Mouse (Mus musculus) neural tube, embryonic 14.5 days (tissue): ENCODE data around the gene Wnt1. TPM values are rescaled to one million over a fixed set of nuclear protein-coding genes. Genes with fewer than 3 reads are reported as not detected.

Experiments used
- ATAC-seq: fragments of 200-750 bp; cut with Nextera tagmentation; 2 replicates; pipeline ENCODE4 v1.8.0; 2017; ENCODE audit warnings: low read depth, mild to moderate bottlenecking, moderate TSS enrichment, moderate library complexity
- H3K27ac ChIP-seq: fragments of 300-500 bp; sonication (generic); 2 replicates; pipeline ENCODE4 v1.5.1; 2014; ENCODE audit warnings: low read depth, mild to moderate bottlenecking, control low read depth, low read length, moderate library complexity, mixed read lengths
- H3K27me3 ChIP-seq: fragments of 300-500 bp; sonication (generic); 2 replicates; pipeline ENCODE4 v1.6.1; 2014; ENCODE audit warnings: low read length; ENCODE audit not compliant: control insufficient read depth, insufficient read depth
- H3K36me3 ChIP-seq: fragments of 300-500 bp; sonication (generic); 2 replicates; pipeline ENCODE4 v1.6.1; 2014; ENCODE audit warnings: low read length, mixed read lengths; ENCODE audit not compliant: control insufficient read depth, insufficient read depth
- H3K4me1 ChIP-seq: fragments of 300-500 bp; sonication (generic); 2 replicates; pipeline ENCODE4 v1.6.1; 2014; ENCODE audit warnings: low read length; ENCODE audit not compliant: control insufficient read depth, insufficient read depth
- H3K4me2 ChIP-seq: fragments of 300-500 bp; sonication (generic); 2 replicates; pipeline ENCODE4 v1.6.1; 2014; ENCODE audit warnings: mild to moderate bottlenecking, low read depth, low read length, control low read depth
- H3K4me3 ChIP-seq: fragments of 300-500 bp; sonication (generic); 2 replicates; pipeline ENCODE4 v1.5.1; 2014; ENCODE audit warnings: low read depth, low read length, control low read depth, mixed read lengths
- H3K9ac ChIP-seq: fragments of 300-500 bp; sonication (generic); replicated peaks from 2 replicates; pipeline ENCODE4 v1.6.1; 2014; ENCODE audit warnings: low read depth, mild to moderate bottlenecking, control low read depth, low read length, mixed read lengths
- H3K9me3 ChIP-seq: fragments of 300-500 bp; sonication (generic); 2 replicates; pipeline ENCODE4 v1.6.1; 2016; ENCODE audit warnings: low read length; ENCODE audit not compliant: control insufficient read depth
- WGBS: fragments of 180-500 bp; shearing (Covaris S2); extraction: QIAGEN DNeasy Blood & Tissue Kit; methylation state at CpG from one replicate; pipeline ENCODE4 v1.1.7; 2014; 5-methylcytosine and 5-hydroxymethylcytosine counted together
- polyA plus RNA-seq: library from polyadenylated mRNA; unstranded; fragments of >200 nt; fragmentation: Nextera tagmentation; extraction: Ambion mirVana; gene quantifications from 2 replicates; pipeline ENCODE4 v1.2.1, GENCODE M21; 2014

Gene Wnt1
- polyA plus RNA-seq, 1 experiment from 2014 or later: 1.9 TPM

- Histone ChIP-seq H3K4me2 (no peak overlapping the region), H3K9ac (no peak overlapping the region), H3K9me3 (no peaks in the 10 kb centered on the region), H3K27me3 (no peaks in the 10 kb centered on the region), H3K4me1 (no peaks in the 10 kb centered on the region), H3K4me3 (no peak overlapping the region), H3K27ac (no peak overlapping the region), H3K36me3 (0 out of 2 replicates have a peak, but pooled peaks cover 3% of the 10 kb centered on the region)
- 95% methylated on average over 2 of the region's 2 CpGs for WGBS
- ATAC-seq: no peak
These were observed 35.5 kb upstream of the Wnt1 start for GRCm38 (mm10) chr15:98754125-98754524.

DNA sequence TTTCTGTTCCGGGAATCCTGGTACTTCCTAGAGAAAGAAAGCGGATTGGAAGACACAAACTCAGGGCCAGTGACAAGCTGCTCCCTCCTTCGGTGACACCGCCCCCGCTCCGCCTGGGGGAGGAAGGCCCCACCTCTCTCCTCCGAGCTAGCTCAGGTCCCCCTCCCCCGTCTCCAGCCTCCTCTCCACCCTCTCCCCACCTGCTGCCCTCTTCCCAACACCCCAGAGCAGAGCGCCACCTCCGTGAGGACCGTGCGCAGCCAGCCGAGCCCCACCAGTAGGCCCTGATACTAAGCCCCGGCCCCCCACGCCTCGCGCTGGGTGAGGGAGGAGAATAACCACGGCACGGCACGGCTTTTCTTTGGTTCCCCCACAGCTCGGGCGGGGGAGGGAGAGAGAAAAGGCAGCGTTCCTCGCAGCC is 27.4 kb upstream of the Wnt1 start:
- 1% methylated on average over 20 of the region's 24 CpGs for WGBS

DNA sequence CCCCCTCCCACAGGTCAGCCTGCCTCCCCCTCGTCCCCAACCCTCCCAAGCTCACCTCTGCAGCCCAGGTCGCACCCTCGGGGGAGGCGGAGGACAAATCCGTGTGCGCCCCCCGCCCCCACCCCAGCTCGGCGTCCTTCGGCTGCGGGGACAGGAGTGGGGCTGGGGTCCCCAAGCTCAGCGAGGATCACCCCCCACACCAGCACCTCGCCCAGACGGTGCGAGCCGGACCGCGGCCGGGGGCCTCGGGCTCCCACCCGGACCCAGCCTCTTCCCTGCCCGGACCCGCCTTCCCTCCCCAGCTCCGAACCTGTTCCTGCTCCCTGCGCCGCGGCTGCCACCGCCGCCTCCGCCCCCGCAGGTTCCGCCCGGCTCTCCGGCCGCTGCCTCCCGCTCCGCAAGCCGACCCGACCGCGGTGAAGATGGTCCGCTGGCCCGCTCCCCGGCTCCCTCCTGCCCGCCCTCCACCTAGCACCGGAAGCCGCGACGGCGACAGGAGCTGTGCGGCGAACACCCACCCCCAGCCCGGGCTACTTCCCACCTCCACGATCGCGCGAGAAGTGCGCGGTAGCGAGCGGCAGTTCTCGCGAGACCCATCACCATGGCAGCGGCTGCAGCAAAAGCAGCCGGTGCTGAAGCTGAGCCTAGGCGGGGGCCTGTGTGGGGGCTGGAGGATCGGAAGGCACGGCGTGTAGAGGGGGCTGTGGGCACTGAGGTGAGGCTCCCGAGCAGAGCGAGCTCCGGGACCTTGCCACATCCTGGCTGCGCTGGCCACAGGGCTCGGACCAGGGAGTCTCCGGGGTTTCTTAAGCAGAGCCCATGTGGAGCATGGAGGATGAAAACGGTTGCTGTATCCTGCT is 26.8 kb upstream of the Wnt1 start, which contains the start of gene Arf3:
Gene Arf3 (minus strand): TSS at position 545 of the 860 bp plus-strand sequence.
- Histone ChIP-seq H3K9ac (peak within 1 kb of the TSS; percentile 92), H3K4me2 (peak within 1 kb of the TSS; percentile 73), H3K27me3 (peaks cover 4% of the 10 kb centered on the region; the same call in 1 of the 2 replicates), H3K36me3 (no peaks in the 10 kb centered on the region), H3K4me1 (peaks cover 12% of the 10 kb centered on the region), H3K9me3 (no peaks in the 10 kb centered on the region), H3K4me3 (peak within 1 kb of the TSS; percentile 100), H3K27ac (peak within 1 kb of the TSS; percentile 89)
- peak; percentile 98 for ATAC-seq
- WGBS: under 1% methylated on average over 60 of the region's 76 CpGs

More for the DNA sequence above, 27.4 kb upstream of the Wnt1 start:
- peak overlapping the region; percentile 92 for H3K9ac ChIP-seq
- peak; percentile 60 for ATAC-seq
- H3K4me2 ChIP-seq: peak overlapping the region; percentile 73
- peak overlapping the region; percentile 100 for H3K4me3 ChIP-seq
- H3K36me3 ChIP-seq: no peaks in the 10 kb centered on the region
- H3K9me3 ChIP-seq: no peaks in the 10 kb centered on the region
- peak overlapping the region; percentile 89 for H3K27ac ChIP-seq
- H3K27me3 ChIP-seq: peaks cover 4% of the 10 kb centered on the region; the same call in 1 of the 2 replicates
- peaks cover 12% of the 10 kb centered on the region for H3K4me1 ChIP-seq

GRCm38 (mm10) chr15:98765929-98766328 is 23.7 kb upstream of the Wnt1 start:
- Histone ChIP-seq H3K9ac (no peak overlapping the region), H3K27ac (no peak overlapping the region), H3K4me1 (peaks cover 12% of the 10 kb centered on the region), H3K4me2 (no peak overlapping the region), H3K9me3 (no peaks in the 10 kb centered on the region), H3K27me3 (peaks cover 12% of the 10 kb centered on the region), H3K36me3 (no peaks in the 10 kb centered on the region), H3K4me3 (no peak overlapping the region)
- no peak for ATAC-seq
- WGBS: 55% methylated on average over 4 of the region's 4 CpGs

DNA sequence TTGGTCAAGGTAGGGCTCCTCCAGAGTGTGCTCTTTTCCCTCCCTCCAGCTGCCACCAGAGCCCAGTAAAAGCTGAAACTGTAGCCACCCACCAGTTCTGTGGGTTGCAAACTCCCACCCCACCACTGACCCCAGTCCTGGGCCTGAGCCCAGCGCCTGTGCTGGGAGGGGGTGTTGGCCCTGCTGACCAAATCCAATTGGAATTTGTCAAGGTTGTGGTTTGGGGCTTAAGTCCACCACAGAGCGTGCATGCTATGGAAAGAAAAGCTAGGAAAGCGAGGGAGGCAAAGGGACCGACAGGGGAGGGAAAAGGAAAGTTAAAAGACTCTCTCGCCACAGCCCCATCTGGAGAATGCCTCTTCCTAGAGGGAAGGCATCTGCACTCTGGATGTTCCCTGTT is 21.4 kb upstream of the Wnt1 start:
- Histone ChIP-seq H3K9me3 (no peaks in the 10 kb centered on the region), H3K4me1 (peaks cover 7% of the 10 kb centered on the region), H3K4me2 (no peak overlapping the region), H3K4me3 (no peak overlapping the region), H3K27ac (no peak overlapping the region), H3K27me3 (peaks cover 34% of the 10 kb centered on the region), H3K9ac (no peak overlapping the region), H3K36me3 (no peaks in the 10 kb centered on the region)
- 17% methylated on average over 5 of the region's 5 CpGs for WGBS
- ATAC-seq: no peak

GRCm38 (mm10) chr15:98771813-98772425 is 17.7 kb upstream of the Wnt1 start:
- peak overlapping the region; percentile 3; the same call in 1 of the 2 replicates for H3K4me3 ChIP-seq

DNA sequence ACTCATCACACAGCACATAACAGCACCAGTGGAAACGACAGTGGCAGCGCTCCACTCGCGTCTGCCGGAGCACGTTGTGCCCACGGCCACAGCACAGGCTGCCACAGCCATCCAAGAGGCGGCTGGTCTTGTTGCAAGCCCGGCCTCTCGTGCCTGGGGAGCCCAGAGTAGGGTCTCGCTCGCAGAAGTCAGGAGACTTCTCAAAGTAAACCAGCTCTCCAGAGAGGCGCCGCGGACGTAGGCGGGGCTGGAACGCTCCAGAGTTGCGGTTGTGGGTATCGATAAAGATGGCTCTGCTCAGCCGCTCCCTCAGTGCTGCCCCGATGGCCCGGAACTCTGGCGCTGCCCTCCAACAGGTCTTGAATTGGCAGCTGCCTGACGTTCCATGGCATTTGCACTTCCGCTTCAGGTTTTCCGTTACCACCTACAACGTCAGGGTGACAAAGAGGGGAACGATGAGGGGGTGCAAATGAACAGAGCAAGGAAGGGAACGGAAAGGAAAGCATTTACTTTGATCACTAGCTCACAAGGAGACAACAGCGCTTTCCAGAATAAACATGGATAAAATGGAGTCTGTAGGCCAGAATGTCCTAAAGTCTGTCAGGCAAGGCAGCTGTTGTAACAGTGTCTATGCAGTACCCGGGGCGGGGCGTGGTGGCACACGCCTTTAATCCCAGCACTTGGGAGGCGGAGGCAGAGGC is 17.0 kb upstream of the Wnt1 start:
- WGBS: 3% methylated on average over 36 of the region's 36 CpGs
- Histone ChIP-seq H3K27me3 (peaks cover 68% of the 10 kb centered on the region), H3K27ac (no peak overlapping the region), H3K4me2 (peak overlapping the region; percentile 38), H3K4me1 (peaks cover 12% of the 10 kb centered on the region), H3K4me3 (peak overlapping the region; percentile 3), H3K36me3 (no peaks in the 10 kb centered on the region), H3K9ac (no peak overlapping the region), H3K9me3 (no peaks in the 10 kb centered on the region)
- ATAC-seq: no peak

More at GRCm38 (mm10) chr15:98771813-98772425, 17.7 kb upstream of the Wnt1 start:
- H3K9me3 ChIP-seq: no peaks in the 10 kb centered on the region
- 5% methylated on average over 12 of the region's 12 CpGs for WGBS
- peaks cover 11% of the 10 kb centered on the region for H3K4me1 ChIP-seq
- no peak overlapping the region for H3K27ac ChIP-seq
- peaks cover 62% of the 10 kb centered on the region for H3K27me3 ChIP-seq
- H3K9ac ChIP-seq: no peak overlapping the region
- H3K36me3 ChIP-seq: no peaks in the 10 kb centered on the region
- no peak for ATAC-seq
- no peak overlapping the region for H3K4me2 ChIP-seq

DNA sequence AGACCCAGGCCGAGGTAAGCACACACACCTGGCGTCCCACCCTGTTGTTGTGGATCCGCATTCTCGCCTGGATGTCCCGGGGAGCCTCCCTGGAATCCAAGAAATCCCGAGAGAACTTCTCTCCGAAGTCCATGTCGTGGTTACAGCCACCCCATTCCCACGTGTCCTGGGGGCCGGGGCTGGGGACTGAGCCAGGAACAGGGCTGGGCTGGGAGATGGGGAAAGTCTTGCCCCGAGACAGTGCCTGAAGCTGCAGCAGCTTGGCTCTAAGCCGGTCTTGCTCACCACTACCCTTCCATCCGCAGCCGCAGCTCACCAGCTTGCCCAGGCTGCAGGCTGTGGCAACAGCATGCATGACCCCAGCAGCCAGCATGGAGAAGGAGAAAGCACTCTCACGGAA is 15.6 kb upstream of the Wnt1 start:
- peaks cover 13% of the 10 kb centered on the region for H3K4me1 ChIP-seq
- no peaks in the 10 kb centered on the region for H3K36me3 ChIP-seq
- H3K4me2 ChIP-seq: no peak overlapping the region
- 5% methylated on average over 15 of the region's 15 CpGs for WGBS
- no peaks in the 10 kb centered on the region for H3K9me3 ChIP-seq
- no peak for ATAC-seq
- peaks cover 76% of the 10 kb centered on the region for H3K27me3 ChIP-seq
- no peak overlapping the region for H3K9ac ChIP-seq
- no peak overlapping the region for H3K27ac ChIP-seq
- no peak overlapping the region for H3K4me3 ChIP-seq
